Mouse (Mus musculus): ENCODE data around the gene Siglecg.

- no peak for TF ChIP-seq CTCF (IDR thresholded peaks at IDR 0.05; ENCODE audit: low read depth)
- no peak for TF ChIP-seq EP300 (IDR thresholded peaks at IDR 0.05; ENCODE audit: low read depth)
These were observed 40.2 kb downstream of the Siglecg start for GRCm38 (mm10) chr7:43448246-43448645.
